In the genomic region with DNA sequence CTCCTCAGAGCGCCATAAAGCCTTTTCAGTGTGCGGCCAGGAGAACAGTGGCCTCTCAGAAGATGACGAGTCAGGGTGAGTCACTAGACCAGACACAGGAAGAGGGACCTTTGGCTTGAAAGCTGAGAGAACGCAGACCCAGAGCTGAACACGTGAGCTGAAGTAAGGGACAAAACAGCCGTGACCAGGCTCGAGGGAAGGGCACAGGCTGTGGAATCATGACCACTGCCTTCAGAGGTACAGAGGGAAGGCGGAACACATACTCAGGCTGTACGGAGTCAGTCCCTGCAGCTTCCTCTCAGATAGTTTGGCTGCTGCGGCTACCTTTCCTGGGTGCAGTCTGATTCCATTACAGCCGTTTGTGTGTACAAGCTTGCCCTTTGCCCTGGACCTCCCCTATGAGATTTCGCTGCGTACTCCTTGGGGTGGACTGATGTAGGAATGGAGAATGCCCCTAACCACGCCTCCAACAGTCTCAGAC, we compare ENCODE assay signal across 10 mouse cellular contexts. TPM values are rescaled to one million over a fixed set of nuclear protein-coding genes. Genes with fewer than 3 reads are reported as not detected.
DNase-seq lines count a peak whose midpoint lies in the region; ATAC-seq and TF ChIP-seq lines count a peak whose summit lies in the region.
"Had no signal": no experiment of that assay in that cellular context is flagged by ENCODE, and none has a peak within 500 bp of the region (broad histone marks: within the 10 kb centered on the region; RNA-seq: fewer than 3 reads in every experiment).

No protein-coding gene starts in this region.

- no peaks in the 10 kb centered on the region for H3K4me1 ChIP-seq in lung, postnatal 0 days (ENCODE audit: insufficient read depth, low read depth, low read length)
- no peaks in the 10 kb centered on the region for H3K4me1 ChIP-seq in lung, adult 2 months (ENCODE audit: control insufficient read depth, insufficient read depth, low read length)
- peaks cover 5% of the 10 kb centered on the region for H3K4me1 ChIP-seq in liver, embryonic 16.5 days (ENCODE audit: control insufficient read depth, low read depth, low read length)

- no peaks in the 10 kb centered on the region for H3K36me3 ChIP-seq in lung, postnatal 0 days (ENCODE audit: insufficient read depth, low read length)
- no peaks in the 10 kb centered on the region for H3K36me3 ChIP-seq in liver, embryonic 16.5 days (ENCODE audit: control insufficient read depth, insufficient read depth)
- H3K36me3 ChIP-seq: hindbrain, embryonic 10.5 days; neural tube, embryonic 13.5 days had no signal

- H3K27me3 ChIP-seq in lung, postnatal 0 days (replicated peaks; ENCODE audit: insufficient read depth, low read length) = no peaks in the 10 kb centered on the region
- no peaks in the 10 kb centered on the region for H3K27me3 ChIP-seq in liver, embryonic 16.5 days (ENCODE audit: control insufficient read depth, insufficient read depth, low read depth, low read length)
- H3K27me3 ChIP-seq: neural tube, embryonic 13.5 days had no signal

- TF ChIP-seq EP300 in lung, postnatal 0 days (IDR thresholded peaks at IDR 0.05) = no peak

- peak; percentile 52 for ATAC-seq in lung, postnatal 0 days
- ATAC-seq in liver, embryonic 16.5 days (ENCODE audit: low read depth) = peak; percentile 51
- ATAC-seq in activated CD4-positive, CD25-positive, alpha-beta regulatory T cell, adult 4 months = no peak

- H3K9me3 ChIP-seq in lung, postnatal 0 days (ENCODE audit: low read length) = no peaks in the 10 kb centered on the region
- H3K9me3 ChIP-seq in liver, embryonic 16.5 days (replicated peaks; ENCODE audit: control insufficient read depth, low read length) = no peaks in the 10 kb centered on the region
- H3K9me3 ChIP-seq: hindbrain, embryonic 10.5 days; neural tube, embryonic 13.5 days had no signal

- TF ChIP-seq POLR2A in lung, adult 2 months (IDR thresholded peaks at IDR 0.05; ENCODE audit: borderline replicate concordance, extremely low read depth, low read depth, low read length) = no peak

- TF ChIP-seq CTCF in lung, postnatal 0 days (IDR thresholded peaks at IDR 0.05) = no peak
- TF ChIP-seq CTCF in lung, adult 2 months (IDR thresholded peaks at IDR 0.05; ENCODE audit: insufficient read depth, low read length) = no peak

- H3K4me2 ChIP-seq in lung, postnatal 0 days (replicated peaks; ENCODE audit: low read depth, low read length) = no peak overlapping the region
- no peak overlapping the region for H3K4me2 ChIP-seq in liver, embryonic 16.5 days (ENCODE audit: low read depth, low read length)
- H3K4me2 ChIP-seq: neural tube, embryonic 13.5 days had no signal

- WGBS in lung, postnatal 0 days = 34% methylated on average over 14 of the region's 14 CpGs
- WGBS in lung, adult 2 months = 50% methylated on average over 14 of the region's 14 CpGs
- 45% methylated on average over 14 of the region's 14 CpGs for whole genome bisulfite sequencing in liver, embryonic 16.5 days (ENCODE audit: insufficient replicate concordance)

- H3K27ac ChIP-seq in lung, postnatal 0 days (ENCODE audit: low read length) = no peak overlapping the region
- H3K27ac ChIP-seq in liver, embryonic 16.5 days (ENCODE audit: low read length) = no peak overlapping the region; the same call in 1 of the 2 replicates
- H3K27ac ChIP-seq: hindbrain, embryonic 10.5 days; neural tube, embryonic 13.5 days had no signal

- no peak overlapping the region for H3K9ac ChIP-seq in lung, postnatal 0 days (replicated peaks; ENCODE audit: low read depth)
- no peak overlapping the region for H3K9ac ChIP-seq in liver, embryonic 16.5 days (ENCODE audit: low read depth, low read length)
- H3K9ac ChIP-seq: neural tube, embryonic 13.5 days had no signal

- H3K4me3 ChIP-seq in lung, postnatal 0 days (ENCODE audit: low read depth, low read length) = no peak overlapping the region
- no peak overlapping the region for H3K4me3 ChIP-seq in lung, adult 2 months (replicated peaks; ENCODE audit: extremely low read depth, low read depth, low read length)
- no peak overlapping the region for H3K4me3 ChIP-seq in liver, embryonic 16.5 days (ENCODE audit: low read depth, low read length)
- H3K4me3 ChIP-seq: hindbrain, embryonic 10.5 days; neural tube, embryonic 13.5 days had no signal

- peak; percentile 17 for DNase-seq in adrenal gland, postnatal 10 days
- DNase-seq in adrenal gland, adult 8-10 months = no peak
- peak; percentile 48 for DNase-seq in lung, postnatal 0 days (ENCODE audit: low spot score)
- DNase-seq in lung, adult 2 months = no peak
- no peak for DNase-seq in urinary bladder, adult 2 months (ENCODE audit: low spot score)
- DNase-seq in left cerebral cortex, adult 11 months (ENCODE audit: low spot score) = no peak

RNA-seq across cellular contexts. Expression of a gene that starts 8.7 kb away (rescaled TPM):
- total RNA-seq in adrenal gland, postnatal 10 days (2021) = 10 to 100 TPM; 67.5 to 72.3 TPM
- 100 to 1,000 TPM in 3 of 4 experiments, 10 to 100 TPM in 1; 83.4 to 110 (median 106) TPM for total RNA-seq in adrenal gland, adult 8-10 months (2022)
- 203 and 206 TPM in 2 replicates for polyA plus RNA-seq in lung, postnatal 0 days (2015; fragmentation: Nextera tagmentation; extraction: Ambion mirVana)
- polyA plus RNA-seq in lung, adult 2 months (2012; rRNA removed) = 108 and 109 TPM in 2 replicates
- polyA plus RNA-seq in liver, embryonic 16.5 days (2015; fragmentation: Nextera tagmentation; extraction: Ambion mirVana) = 196 and 204 TPM in 2 replicates
- polyA plus RNA-seq in urinary bladder, adult 2 months (2012; rRNA removed) = 88.1 and 93.0 TPM in 2 replicates
- polyA plus RNA-seq in activated CD4-positive, CD25-positive, alpha-beta regulatory T cell, adult 4 months (2017; shearing (Covaris generic)) = 100 to 1,000 TPM; 168 to 203 TPM

RNA-seq across cellular contexts. Expression of a gene that starts 17.6 kb away (rescaled TPM):
- total RNA-seq in adrenal gland, postnatal 10 days (2021) = 10 to 100 TPM; 17.2 to 20.7 TPM
- total RNA-seq in adrenal gland, adult 8-10 months (2022) = 1 to 10 TPM; 4.8 to 9.9 (median 8.2) TPM
- 7.4 and 7.7 TPM in 2 replicates for polyA plus RNA-seq in lung, postnatal 0 days (2015; fragmentation: Nextera tagmentation; extraction: Ambion mirVana)
- 11.7 and 12.2 TPM in 2 replicates for polyA plus RNA-seq in lung, adult 2 months (2012; rRNA removed)
- 34.7 and 41.1 TPM in 2 replicates for polyA plus RNA-seq in liver, embryonic 16.5 days (2015; fragmentation: Nextera tagmentation; extraction: Ambion mirVana)
- 6.6 and 9.9 TPM in 2 replicates for polyA plus RNA-seq in urinary bladder, adult 2 months (2012; rRNA removed)
- 10 to 100 TPM; 10.4 to 13.0 TPM for polyA plus RNA-seq in activated CD4-positive, CD25-positive, alpha-beta regulatory T cell, adult 4 months (2017; shearing (Covaris generic))

RNA-seq across cellular contexts. Expression of a gene that starts 25.8 kb away (rescaled TPM):
- total RNA-seq in adrenal gland, postnatal 10 days (2021) = 1 to 10 TPM; 8.0 to 8.3 TPM
- 10 to 100 TPM in 2 of 4 experiments, 1 to 10 TPM in 2; 6.4 to 11.6 (median 9.1) TPM for total RNA-seq in adrenal gland, adult 8-10 months (2022)
- polyA plus RNA-seq in lung, postnatal 0 days (2015; fragmentation: Nextera tagmentation; extraction: Ambion mirVana) = 14.3 and 14.5 TPM in 2 replicates
- polyA plus RNA-seq in lung, adult 2 months (2012; rRNA removed) = 13.8 and 14.9 TPM in 2 replicates
- 8.1 and 8.6 TPM in 2 replicates for polyA plus RNA-seq in liver, embryonic 16.5 days (2015; fragmentation: Nextera tagmentation; extraction: Ambion mirVana)
- polyA plus RNA-seq in urinary bladder, adult 2 months (2012; rRNA removed) = 16.2 and 20.8 TPM in 2 replicates
- 10 to 100 TPM in 1 of 2 experiments, 1 to 10 TPM in 1; 9.8 to 10.5 TPM for polyA plus RNA-seq in activated CD4-positive, CD25-positive, alpha-beta regulatory T cell, adult 4 months (2017; shearing (Covaris generic))

RNA-seq across cellular contexts. Expression of a gene that starts 26.0 kb away (rescaled TPM):
- total RNA-seq in adrenal gland, postnatal 10 days (2021) = 10 to 100 TPM; 48.9 to 56.5 TPM
- 10 to 100 TPM; 61.7 to 64.9 (median 62.9) TPM for total RNA-seq in adrenal gland, adult 8-10 months (2022)
- 66.8 and 70.0 TPM in 2 replicates for polyA plus RNA-seq in lung, postnatal 0 days (2015; fragmentation: Nextera tagmentation; extraction: Ambion mirVana)
- polyA plus RNA-seq in lung, adult 2 months (2012; rRNA removed) = 122 and 162 TPM in 2 replicates
- polyA plus RNA-seq in liver, embryonic 16.5 days (2015; fragmentation: Nextera tagmentation; extraction: Ambion mirVana) = 21.5 and 22.8 TPM in 2 replicates
- 108 and 113 TPM in 2 replicates for polyA plus RNA-seq in urinary bladder, adult 2 months (2012; rRNA removed)
- 10 to 100 TPM; 46.3 to 78.4 TPM for polyA plus RNA-seq in activated CD4-positive, CD25-positive, alpha-beta regulatory T cell, adult 4 months (2017; shearing (Covaris generic))

RNA-seq across cellular contexts. Expression of a gene that starts 34.3 kb away (rescaled TPM):
- total RNA-seq in adrenal gland, postnatal 10 days (2021) = 10 to 100 TPM; 31.5 to 41.5 TPM
- total RNA-seq in adrenal gland, adult 8-10 months (2022) = 10 to 100 TPM; 13.8 to 25.2 (median 18.5) TPM
- polyA plus RNA-seq in lung, postnatal 0 days (2015; fragmentation: Nextera tagmentation; extraction: Ambion mirVana) = 27.3 and 31.3 TPM in 2 replicates
- polyA plus RNA-seq in lung, adult 2 months (2012; rRNA removed) = 192 and 213 TPM in 2 replicates
- 11.3 and 15.5 TPM in 2 replicates for polyA plus RNA-seq in liver, embryonic 16.5 days (2015; fragmentation: Nextera tagmentation; extraction: Ambion mirVana)
- polyA plus RNA-seq in urinary bladder, adult 2 months (2012; rRNA removed) = 68.9 and 70.9 TPM in 2 replicates
- 10 to 100 TPM; 11.8 to 22.2 TPM for polyA plus RNA-seq in activated CD4-positive, CD25-positive, alpha-beta regulatory T cell, adult 4 months (2017; shearing (Covaris generic))

Comparison
In these comparisons a context has a peak if more than half of its experiments do, and no peak if none do; other contexts are left out.
1. DNase-seq: peak in adrenal gland, postnatal 10 days (single experiment) and lung, postnatal 0 days (single experiment); none in adrenal gland, adult 8-10 months (single experiment), lung, adult 2 months (single experiment), urinary bladder, adult 2 months (single experiment) and left cerebral cortex, adult 11 months (single experiment).